Mouse (Mus musculus): ENCODE data around the gene Ttll4. TPM values are rescaled to one million over a fixed set of nuclear protein-coding genes. Genes with fewer than 3 reads are reported as not detected.

The Ttll4 gene
- polyA plus RNA-seq, 1 experiment from 2014 or later: 10.1 TPM

GRCm38 (mm10) chr1:74687131-74687530 is 25.6 kb downstream of the Ttll4 start:
- no peak overlapping the region for H3K27ac ChIP-seq
- no peak for ATAC-seq
- H3K36me3 ChIP-seq: peaks cover 50% of the 10 kb centered on the region
- no peak overlapping the region for H3K4me3 ChIP-seq (replicated peaks)
- 90% methylated on average over 7 of the region's 7 CpGs for WGBS
- H3K4me1 ChIP-seq (replicated peaks): no peaks in the 10 kb centered on the region
- H3K4me2 ChIP-seq (replicated peaks): no peak overlapping the region
- no peaks in the 10 kb centered on the region for H3K27me3 ChIP-seq (replicated peaks)
- H3K9ac ChIP-seq: no peak overlapping the region
- no peaks in the 10 kb centered on the region for H3K9me3 ChIP-seq

- no peak overlapping the region for H3K4me2 ChIP-seq (replicated peaks)
- no peak overlapping the region for H3K27ac ChIP-seq
- H3K9me3 ChIP-seq: no peaks in the 10 kb centered on the region
- peaks cover 54% of the 10 kb centered on the region for H3K36me3 ChIP-seq
- no peak overlapping the region for H3K4me3 ChIP-seq (replicated peaks)
- 88% methylated on average over 8 of the region's 8 CpGs for WGBS
- H3K9ac ChIP-seq: no peak overlapping the region
- no peaks in the 10 kb centered on the region for H3K4me1 ChIP-seq (replicated peaks)
- no peak for ATAC-seq
- H3K27me3 ChIP-seq (replicated peaks): no peaks in the 10 kb centered on the region
Measured at GRCm38 (mm10) chr1:74693891-74694583, 32.5 kb downstream of the Ttll4 start.

GRCm38 (mm10) chr1:74695836-74696235 is 34.3 kb downstream of the Ttll4 start:
- Histone ChIP-seq H3K27me3 (replicated peaks) (no peaks in the 10 kb centered on the region), H3K4me3 (replicated peaks) (no peak overlapping the region), H3K27ac (no peak overlapping the region), H3K4me1 (replicated peaks) (no peaks in the 10 kb centered on the region), H3K4me2 (replicated peaks) (no peak overlapping the region), H3K36me3 (peaks cover 45% of the 10 kb centered on the region), H3K9ac (no peak overlapping the region), H3K9me3 (no peaks in the 10 kb centered on the region)
- ATAC-seq: no peak
- 81% methylated on average over 4 of the region's 4 CpGs for WGBS

- Histone ChIP-seq H3K4me2 (replicated peaks) (no peak overlapping the region), H3K9me3 (no peaks in the 10 kb centered on the region), H3K27me3 (replicated peaks) (no peaks in the 10 kb centered on the region), H3K4me1 (replicated peaks) (no peaks in the 10 kb centered on the region), H3K27ac (no peak overlapping the region), H3K9ac (no peak overlapping the region), H3K36me3 (peaks cover 36% of the 10 kb centered on the region), H3K4me3 (replicated peaks) (no peak overlapping the region)
- WGBS: 89% methylated on average over 6 of the region's 6 CpGs
- no peak for ATAC-seq
Measured at GRCm38 (mm10) chr1:74697416-74697815, 35.9 kb downstream of the Ttll4 start.

- Histone ChIP-seq H3K4me1 (replicated peaks) (no peaks in the 10 kb centered on the region), H3K9me3 (no peaks in the 10 kb centered on the region), H3K9ac (no peak overlapping the region), H3K27ac (no peak overlapping the region), H3K4me3 (replicated peaks) (no peak overlapping the region), H3K4me2 (replicated peaks) (no peak overlapping the region), H3K27me3 (replicated peaks) (no peaks in the 10 kb centered on the region), H3K36me3 (peaks cover 34% of the 10 kb centered on the region)
- WGBS: 97% methylated on average over 1 of the region's 1 CpGs
- ATAC-seq: no peak
Measured at GRCm38 (mm10) chr1:74698353-74698752, 36.8 kb downstream of the Ttll4 start.

- H3K9me3 ChIP-seq: no peaks in the 10 kb centered on the region
- no peaks in the 10 kb centered on the region for H3K27me3 ChIP-seq (replicated peaks)
- no peak overlapping the region for H3K4me3 ChIP-seq (replicated peaks)
- ATAC-seq: peak; percentile 53; the same call in 1 of the 2 replicates
- 74% methylated on average over 1 of the region's 1 CpGs for WGBS
- no peaks in the 10 kb centered on the region for H3K4me1 ChIP-seq (replicated peaks)
- H3K9ac ChIP-seq: no peak overlapping the region
- H3K27ac ChIP-seq: no peak overlapping the region
- H3K4me2 ChIP-seq (replicated peaks): no peak overlapping the region
- H3K36me3 ChIP-seq: peaks cover 32% of the 10 kb centered on the region
Measured at GRCm38 (mm10) chr1:74698791-74699190, 37.2 kb downstream of the Ttll4 start.

- 84% methylated on average over 6 of the region's 6 CpGs for WGBS
- no peaks in the 10 kb centered on the region for H3K27me3 ChIP-seq (replicated peaks)
- no peak overlapping the region for H3K4me2 ChIP-seq (replicated peaks)
- no peak for ATAC-seq
- no peak overlapping the region for H3K4me3 ChIP-seq (replicated peaks)
- H3K36me3 ChIP-seq: peaks cover 12% of the 10 kb centered on the region
- H3K27ac ChIP-seq: no peak overlapping the region
- H3K4me1 ChIP-seq (replicated peaks): 0 out of 2 replicates have a peak, but pooled peaks cover 3% of the 10 kb centered on the region
- H3K9ac ChIP-seq: no peak overlapping the region
- H3K9me3 ChIP-seq: no peaks in the 10 kb centered on the region
Measured at GRCm38 (mm10) chr1:74702142-74702553, 40.6 kb downstream of the Ttll4 start.

GRCm38 (mm10) chr1:74704156-74704555 is 42.6 kb downstream of the Ttll4 start:
- Histone ChIP-seq H3K27me3 (replicated peaks) (no peaks in the 10 kb centered on the region), H3K9ac (no peak overlapping the region), H3K4me1 (replicated peaks) (0 out of 2 replicates have a peak, but pooled peaks cover 3% of the 10 kb centered on the region), H3K27ac (no peak overlapping the region), H3K4me3 (replicated peaks) (no peak overlapping the region), H3K4me2 (replicated peaks) (no peak overlapping the region), H3K36me3 (peaks cover 2% of the 10 kb centered on the region; the same call in 1 of the 2 replicates), H3K9me3 (no peaks in the 10 kb centered on the region)
- ATAC-seq: no peak
- 82% methylated on average over 3 of the region's 3 CpGs for WGBS

- H3K9me3 ChIP-seq: no peaks in the 10 kb centered on the region
Measured at GRCm38 (mm10) chr1:74705016-74705415, 43.5 kb downstream of the Ttll4 start.

GRCm38 (mm10) chr1:74709566-74709965 is 48.0 kb downstream of the Ttll4 start:
- Histone ChIP-seq H3K4me3 (replicated peaks) (no peak overlapping the region), H3K4me2 (replicated peaks) (no peak overlapping the region), H3K27ac (no peak overlapping the region), H3K27me3 (replicated peaks) (no peaks in the 10 kb centered on the region), H3K36me3 (no peaks in the 10 kb centered on the region), H3K9ac (no peak overlapping the region), H3K9me3 (no peaks in the 10 kb centered on the region), H3K4me1 (replicated peaks) (0 out of 2 replicates have a peak, but pooled peaks cover 3% of the 10 kb centered on the region)
- ATAC-seq: no peak
- WGBS: 40% methylated on average over 6 of the region's 6 CpGs

More at GRCm38 (mm10) chr1:74705016-74705415, 43.5 kb downstream of the Ttll4 start:
- WGBS: 52% methylated on average over 5 of the region's 5 CpGs
- Histone ChIP-seq H3K36me3 (no peaks in the 10 kb centered on the region), H3K4me1 (replicated peaks) (0 out of 2 replicates have a peak, but pooled peaks cover 3% of the 10 kb centered on the region), H3K9ac (no peak overlapping the region), H3K4me3 (replicated peaks) (no peak overlapping the region), H3K27me3 (replicated peaks) (no peaks in the 10 kb centered on the region), H3K4me2 (replicated peaks) (no peak overlapping the region), H3K27ac (no peak overlapping the region)
- ATAC-seq: no peak

- Histone ChIP-seq H3K4me2 (replicated peaks) (no peak overlapping the region), H3K27me3 (replicated peaks) (no peaks in the 10 kb centered on the region), H3K9me3 (no peaks in the 10 kb centered on the region), H3K36me3 (no peaks in the 10 kb centered on the region), H3K9ac (no peak overlapping the region), H3K4me1 (replicated peaks) (0 out of 2 replicates have a peak, but pooled peaks cover 3% of the 10 kb centered on the region), H3K4me3 (replicated peaks) (no peak overlapping the region), H3K27ac (no peak overlapping the region)
- ATAC-seq: no peak
- WGBS: 73% methylated on average over 4 of the region's 4 CpGs
Measured at GRCm38 (mm10) chr1:74712046-74712445, 50.5 kb downstream of the Ttll4 start.

GRCm38 (mm10) chr1:74712461-74713098 is 51.0 kb downstream of the Ttll4 start:
- Histone ChIP-seq H3K36me3 (no peaks in the 10 kb centered on the region), H3K27ac (no peak overlapping the region), H3K4me1 (replicated peaks) (0 out of 2 replicates have a peak, but pooled peaks cover 3% of the 10 kb centered on the region), H3K9ac (peak overlapping the region; percentile 67; the same call in 1 of the 2 replicates), H3K4me3 (replicated peaks) (peak overlapping the region; percentile 51), H3K27me3 (replicated peaks) (no peaks in the 10 kb centered on the region), H3K9me3 (no peaks in the 10 kb centered on the region), H3K4me2 (replicated peaks) (peak overlapping the region; percentile 96)
- 0 out of 2 replicates have a peak, but pooled peaks have one; percentile 47 for ATAC-seq
- 41% methylated on average over 5 of the region's 5 CpGs for WGBS
